Mouse (Mus musculus): ENCODE measurements at regions not wholly inside any gene's neighbourhood (a gene's known extent, or its start where the extent isn't known, plus 50 kb on each side); places are given as distances from the start of the nearest gene placed in this dataset.

DNA sequence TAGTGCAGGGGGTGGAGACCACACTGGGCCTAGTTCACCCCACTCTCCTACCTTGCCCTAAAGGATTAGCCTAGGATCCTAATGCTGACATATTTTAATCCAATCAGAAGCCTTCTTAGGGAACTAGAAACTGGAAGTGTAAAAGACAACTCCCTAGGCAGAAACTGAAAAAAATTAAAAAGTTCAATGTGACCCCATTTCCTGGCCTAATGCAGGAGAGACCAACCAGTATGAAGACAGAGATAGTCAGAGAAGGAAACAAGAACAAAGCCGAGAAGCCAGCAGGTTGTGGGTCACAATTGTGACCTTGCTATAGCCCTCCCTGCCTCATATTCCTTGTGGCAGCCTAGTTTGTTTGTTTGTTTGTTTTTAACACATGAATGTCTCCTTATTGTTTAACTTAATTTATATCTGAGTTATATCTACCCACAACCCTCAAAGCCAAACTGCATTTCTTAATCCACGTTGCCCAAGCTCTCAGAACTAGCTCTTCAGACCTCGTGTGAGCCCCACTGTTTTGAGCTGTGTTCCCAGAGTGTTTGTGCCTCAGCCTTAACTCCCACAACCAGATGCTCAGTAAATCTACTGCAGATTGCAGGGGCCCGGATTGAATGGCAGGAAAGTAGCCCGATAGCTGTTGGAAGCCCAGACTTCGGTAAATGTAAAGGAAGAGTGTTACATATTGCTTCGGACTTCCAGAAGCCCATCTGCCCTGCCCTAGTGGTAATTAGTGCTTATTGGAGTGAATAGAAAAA, 139.0 kb upstream of the Tbl1xr1 start:
- peak overlapping the region; percentile 58 to 73; a peak in 2 of 4 replicates for H3K4me3 ChIP-seq (ENCODE audit: control insufficient read depth in 1 of 2, insufficient read depth in 1 of 2, low read depth in 2 of 2, low read length in 2 of 2)
- H3K9me3 ChIP-seq (replicated peaks; ENCODE audit: insufficient read depth, low read length): no peaks in the 10 kb centered on the region
- no peaks in the 10 kb centered on the region; the same call in 1 of the 2 replicates for H3K79me2 ChIP-seq (ENCODE audit: control insufficient read depth, insufficient read depth, low read length, poor library complexity)
- H3K4me1 ChIP-seq (ENCODE audit: control insufficient read depth in 1 of 2, insufficient read depth in 2 of 2, low read length in 2 of 2): peaks cover 8 to 37% of the 10 kb centered on the region in 2 experiments
- H3K36me3 ChIP-seq (ENCODE audit: control insufficient read depth in 1 of 2, insufficient read depth in 2 of 2, low read length in 2 of 2): peaks cover 0 to 33% of the 10 kb centered on the region in 2 experiments; a peak in 2 of 4 replicates
- peak overlapping the region; percentile 72 for H3K27ac ChIP-seq (ENCODE audit: control insufficient read depth, low read depth, low read length)
- TF ChIP-seq E2F4 (IDR thresholded peaks at IDR 0.05; ENCODE audit: borderline replicate concordance, low read depth, low read length) (no peak), MYB (IDR thresholded peaks at IDR 0.05; ENCODE audit: low read depth, low read length) (no peak), EP300 (IDR thresholded peaks at IDR 0.05; ENCODE audit: low read depth in 1 of 2, low read length in 2 of 2) (no peak), ZKSCAN1 (IDR thresholded peaks at IDR 0.05; ENCODE audit: low read depth, low read length) (no peak), MYC (IDR thresholded peaks at IDR 0.05; ENCODE audit: low read depth, low read length) (no peak), TCF12 (IDR thresholded peaks at IDR 0.05; ENCODE audit: low read depth, low read length) (no peak), BHLHE40 (IDR thresholded peaks at IDR 0.05; ENCODE audit: borderline replicate concordance, low read depth, low read length) (no peak), ZMIZ1 (IDR thresholded peaks at IDR 0.05; ENCODE audit: low read depth, low read length) (no peak), CTCF (IDR thresholded peaks at IDR 0.05 in 2 of 3, conservative IDR thresholded peaks at IDR 0.05 in 1 of 3; ENCODE audit: control insufficient read depth in 1 of 3, insufficient read depth in 1 of 3, low read depth in 2 of 3, low read length in 3 of 3, poor library complexity in 1 of 3, severe bottlenecking in 1 of 3) (no peak)
- DNase-seq (ENCODE audit: low read depth, low spot score): peak; percentile 39
- no peaks in the 10 kb centered on the region for H3K27me3 ChIP-seq (ENCODE audit: control insufficient read depth in 1 of 2, insufficient read depth in 2 of 2, low read length in 2 of 2)
- peak overlapping the region; percentile 69 for H3K9ac ChIP-seq (ENCODE audit: control insufficient read depth, low read depth, low read length, poor library complexity, severe bottlenecking)

DNA sequence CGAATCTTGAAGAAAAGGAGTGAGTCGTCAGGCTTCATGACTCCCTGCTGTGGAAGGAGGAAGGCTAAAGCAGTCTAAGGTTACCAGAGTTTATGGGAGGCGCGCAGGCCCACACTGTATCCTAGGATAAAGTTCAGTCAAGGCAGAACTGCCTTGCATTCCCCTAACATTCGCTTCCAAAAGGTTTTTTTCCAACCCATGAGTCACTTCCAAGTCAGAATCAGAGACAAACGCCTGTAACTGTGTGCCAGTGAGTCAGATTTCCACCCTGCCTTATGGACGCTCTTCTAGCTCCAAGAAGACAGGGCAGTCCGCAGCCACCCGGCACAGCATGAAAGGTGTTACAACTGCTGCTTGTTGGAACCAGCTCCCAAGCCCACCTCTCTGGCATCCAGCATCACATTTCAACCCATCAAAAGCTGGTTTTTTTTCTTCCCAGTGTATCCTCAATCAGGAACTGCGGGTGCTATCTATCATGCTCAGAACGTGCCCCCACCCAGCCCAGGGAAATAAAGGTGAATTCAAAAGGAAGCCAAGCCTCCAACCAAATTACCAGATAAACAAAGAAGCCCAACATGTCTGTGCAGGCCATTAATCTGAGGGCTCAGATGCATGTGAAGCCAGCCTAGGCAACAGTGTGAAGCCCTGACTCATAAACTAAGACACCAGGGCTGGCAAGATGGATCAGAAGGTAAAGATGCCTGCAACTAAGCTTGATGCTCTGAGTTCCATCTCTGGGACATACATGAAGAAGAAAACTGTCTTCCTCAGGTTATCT, 138.2 kb upstream of the Tbl1xr1 start:
- Histone ChIP-seq H3K4me1 (ENCODE audit: control insufficient read depth in 1 of 2, insufficient read depth in 2 of 2, low read length in 2 of 2) (peaks cover 8 to 37% of the 10 kb centered on the region in 2 experiments), H3K36me3 (ENCODE audit: control insufficient read depth in 1 of 2, insufficient read depth in 2 of 2, low read length in 2 of 2) (peaks cover 0 to 33% of the 10 kb centered on the region in 2 experiments; a peak in 2 of 4 replicates), H3K9me3 (replicated peaks; ENCODE audit: insufficient read depth, low read length) (no peaks in the 10 kb centered on the region), H3K4me3 (ENCODE audit: control insufficient read depth in 1 of 2, insufficient read depth in 1 of 2, low read depth in 2 of 2, low read length in 2 of 2) (no peak overlapping the region), H3K27me3 (ENCODE audit: control insufficient read depth in 1 of 2, insufficient read depth in 2 of 2, low read length in 2 of 2) (no peaks in the 10 kb centered on the region), H3K9ac (ENCODE audit: control insufficient read depth, low read depth, low read length, poor library complexity, severe bottlenecking) (no peak overlapping the region), H3K27ac (ENCODE audit: control insufficient read depth, low read depth, low read length) (no peak overlapping the region), H3K79me2 (ENCODE audit: control insufficient read depth, insufficient read depth, low read length, poor library complexity) (no peaks in the 10 kb centered on the region; the same call in 1 of the 2 replicates)
- TF ChIP-seq TCF12 (IDR thresholded peaks at IDR 0.05; ENCODE audit: low read depth, low read length) (0 out of 2 replicates have a peak, but pooled peaks have one; percentile 16), ELF1 (IDR thresholded peaks at IDR 0.05; ENCODE audit: low read depth, low read length) (no peak), RCOR1 (IDR thresholded peaks at IDR 0.05; ENCODE audit: low read depth, low read length) (0 out of 2 replicates have a peak, but pooled peaks have one; percentile 7), JUND (IDR thresholded peaks at IDR 0.05; ENCODE audit: low read depth, low read length) (no peak), EP300 (IDR thresholded peaks at IDR 0.05; ENCODE audit: low read depth in 1 of 2, low read length in 2 of 2) (peak in 1 of 2 experiments; percentile 56; a peak in 1 of 4 replicates), GABPA (IDR thresholded peaks at IDR 0.05; ENCODE audit: low read depth, low read length) (no peak)
- peak; percentile 33 for DNase-seq (ENCODE audit: low read depth, low spot score)

Data from MEL (cell line).